Mouse (Mus musculus) heart, postnatal 0 days (tissue): ENCODE measurements at regions not wholly inside any gene's neighbourhood (a gene's known extent, or its start where the extent isn't known, plus 50 kb on each side); places are given as distances from the start of the nearest gene placed in this dataset.
A peak's percentile ranks its signal among the peaks of the same experiment; 100 is the strongest.

Experiments
- ATAC-seq: fragments of 200-750 bp; cut with Nextera tagmentation; 2 replicates; pipeline ENCODE4 v1.8.0; 2017; ENCODE audit warnings: low read depth, moderate number of reproducible peaks, moderate library complexity; ENCODE audit not compliant: insufficient read depth
- DNase-seq: peaks from one replicate; pipeline ENCODE4 v3.0.0-alpha.2; 2016; ENCODE audit warnings: low spot score
- H3K27ac ChIP-seq: fragments of 300-500 bp; sonication (generic); 2 replicates; pipeline ENCODE4 v1.5.1; 2014; ENCODE audit warnings: low read depth, mild to moderate bottlenecking
- H3K27me3 ChIP-seq: fragments of 300-500 bp; sonication (generic); 2 replicates; pipeline ENCODE4 v1.6.1; 2014; ENCODE audit warnings: low read length, mixed read lengths; ENCODE audit not compliant: control insufficient read depth, insufficient read depth
- H3K36me3 ChIP-seq: fragments of 300-500 bp; sonication (generic); replicated peaks from 2 replicates; pipeline ENCODE4 v1.6.1; 2014; ENCODE audit warnings: low read length, mixed read lengths; ENCODE audit not compliant: control insufficient read depth, insufficient read depth
- H3K4me1 ChIP-seq: fragments of 300-500 bp; sonication (generic); 2 replicates; pipeline ENCODE4 v1.6.1; 2014; ENCODE audit warnings: antibody characterized with exemption; ENCODE audit not compliant: control insufficient read depth, insufficient read depth
- H3K4me2 ChIP-seq: fragments of 300-500 bp; sonication (generic); 2 replicates; pipeline ENCODE4 v1.6.1; 2014; ENCODE audit warnings: low read depth, mild to moderate bottlenecking, low read length, moderate library complexity
- H3K4me3 ChIP-seq: fragments of 300-500 bp; sonication (generic); 2 replicates; pipeline ENCODE4 v1.5.1; 2014; ENCODE audit warnings: low read depth, low read length
- H3K9ac ChIP-seq: fragments of 300-500 bp; sonication (generic); replicated peaks from 2 replicates; pipeline ENCODE4 v1.6.1; 2014; ENCODE audit warnings: low read depth, low read length, mixed read lengths
- H3K9me3 ChIP-seq: fragments of 300-500 bp; sonication (generic); replicated peaks from 2 replicates; pipeline ENCODE4 v1.6.1; 2016; ENCODE audit warnings: low read length; ENCODE audit not compliant: control insufficient read depth
- CTCF ChIP-seq: IDR thresholded peaks from 2 replicates; pipeline ENCODE4 v1.5.1; 2016; ENCODE audit warnings: antibody characterized with exemption, control low read depth, low read depth
- EP300 ChIP-seq: IDR thresholded peaks from 2 replicates; pipeline ENCODE4 v1.6.1; 2016; ENCODE audit warnings: antibody characterized with exemption, low read depth
- WGBS: fragments of 180-500 bp; shearing (Covaris S2); extraction: QIAGEN DNeasy Blood & Tissue Kit; methylation state at CpG from one replicate; pipeline ENCODE4 v1.1.7; 2014; 5-methylcytosine and 5-hydroxymethylcytosine counted together

DNA sequence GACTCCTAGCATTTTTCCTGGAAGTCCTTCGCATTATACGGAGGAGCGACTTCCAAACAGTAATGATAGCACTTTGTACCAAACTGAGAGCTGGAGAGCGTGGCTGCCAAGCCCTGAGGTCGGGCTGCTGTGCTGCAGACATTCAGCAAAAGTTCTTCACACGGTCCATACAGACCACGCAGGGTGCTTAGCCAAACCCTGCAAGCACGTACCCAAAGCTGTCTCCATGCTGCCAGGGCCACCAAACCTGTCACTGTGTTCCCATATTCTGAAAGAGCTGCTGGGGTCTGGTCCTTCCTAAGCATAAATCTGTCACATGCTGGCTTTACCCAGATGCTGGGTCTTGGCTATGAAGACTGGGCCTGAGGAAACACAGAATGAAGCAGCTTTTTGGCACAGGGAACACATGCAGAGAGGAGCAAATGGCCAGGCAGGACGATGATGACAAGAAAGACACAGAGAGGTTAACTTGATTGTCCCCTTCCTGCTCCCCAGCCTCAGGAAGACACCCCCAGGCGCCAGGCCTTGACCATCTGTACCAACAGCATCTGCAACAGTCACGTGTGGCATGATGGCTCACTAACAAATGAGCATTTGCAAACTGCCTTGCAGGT is 354.0 kb upstream of the Nfe2l3 start:
- Histone ChIP-seq H3K4me1 (0 out of 2 replicates have a peak, but pooled peaks cover 10% of the 10 kb centered on the region), H3K27ac (0 out of 2 replicates have a peak overlapping the region, but pooled peaks have one; percentile 35), H3K9me3 (no peaks in the 10 kb centered on the region), H3K36me3 (no peaks in the 10 kb centered on the region), H3K4me2 (peak overlapping the region; percentile 30; the same call in 1 of the 2 replicates), H3K9ac (no peak overlapping the region), H3K4me3 (no peak overlapping the region), H3K27me3 (no peaks in the 10 kb centered on the region)
- TF ChIP-seq EP300 (no peak), CTCF (no peak)
- 59% methylated on average over 11 of the region's 11 CpGs for WGBS
- ATAC-seq: no peak
- no peak for DNase-seq

DNA sequence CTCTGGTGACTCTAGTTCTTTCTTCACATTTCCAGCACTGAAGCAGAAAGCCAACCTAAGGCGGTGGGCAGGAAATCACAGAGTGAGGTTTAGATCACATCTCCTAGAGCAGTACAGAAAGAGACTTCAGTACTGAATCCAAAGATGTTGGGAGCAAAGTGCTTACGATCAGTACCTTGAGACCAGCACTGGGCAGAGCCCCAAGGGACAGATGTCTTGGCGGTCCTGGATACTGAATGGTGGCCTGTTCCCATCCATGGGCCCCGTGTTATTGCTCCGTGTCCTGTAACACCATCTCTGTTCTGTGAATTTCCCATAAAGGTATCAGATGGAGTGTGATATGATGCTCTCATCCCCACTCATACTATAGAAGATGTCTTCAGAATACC is 353.5 kb upstream of the Nfe2l3 start:
- ATAC-seq: no peak
- no peak overlapping the region for H3K4me3 ChIP-seq
- TF ChIP-seq EP300: no peak
- no peak for TF ChIP-seq CTCF
- no peaks in the 10 kb centered on the region for H3K36me3 ChIP-seq
- H3K4me1 ChIP-seq: 0 out of 2 replicates have a peak, but pooled peaks cover 10% of the 10 kb centered on the region
- WGBS: 92% methylated on average over 5 of the region's 5 CpGs
- H3K4me2 ChIP-seq: no peak overlapping the region
- no peak overlapping the region for H3K27ac ChIP-seq
- H3K27me3 ChIP-seq: no peaks in the 10 kb centered on the region
- no peak overlapping the region for H3K9ac ChIP-seq
- no peaks in the 10 kb centered on the region for H3K9me3 ChIP-seq
- DNase-seq: no peak

DNA sequence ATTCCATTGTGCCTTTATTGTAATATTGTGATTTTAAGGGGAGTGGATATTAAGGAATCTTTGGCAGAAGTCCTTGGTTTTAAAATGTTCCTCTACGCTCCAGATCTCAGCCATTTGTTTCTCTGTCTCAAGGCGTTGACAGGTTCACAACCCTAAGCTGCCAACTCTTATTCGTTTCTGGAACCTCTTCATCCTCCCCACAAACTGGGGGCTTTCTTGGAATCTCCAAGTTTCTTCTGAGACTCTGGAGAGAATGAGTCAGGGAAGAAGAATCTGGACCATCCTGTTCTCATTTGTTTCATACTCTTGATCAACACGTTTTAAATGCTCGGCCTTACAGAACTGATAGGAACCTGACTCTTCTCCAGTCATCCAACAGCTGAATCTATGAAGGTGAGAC is 351.4 kb upstream of the Nfe2l3 start:
- 0 out of 2 replicates have a peak overlapping the region, but pooled peaks have one; percentile 43 for H3K27ac ChIP-seq
- no peaks in the 10 kb centered on the region for H3K27me3 ChIP-seq
- no peaks in the 10 kb centered on the region for H3K9me3 ChIP-seq
- ATAC-seq (no peak), DNase-seq (peak; percentile 19)
- 0 out of 2 replicates have a peak, but pooled peaks cover 10% of the 10 kb centered on the region for H3K4me1 ChIP-seq
- H3K36me3 ChIP-seq: no peaks in the 10 kb centered on the region
- 65% methylated on average over 5 of the region's 5 CpGs for WGBS
- TF ChIP-seq CTCF: no peak
- no peak overlapping the region for H3K4me2 ChIP-seq
- H3K9ac ChIP-seq: no peak overlapping the region
- no peak overlapping the region for H3K4me3 ChIP-seq

DNA sequence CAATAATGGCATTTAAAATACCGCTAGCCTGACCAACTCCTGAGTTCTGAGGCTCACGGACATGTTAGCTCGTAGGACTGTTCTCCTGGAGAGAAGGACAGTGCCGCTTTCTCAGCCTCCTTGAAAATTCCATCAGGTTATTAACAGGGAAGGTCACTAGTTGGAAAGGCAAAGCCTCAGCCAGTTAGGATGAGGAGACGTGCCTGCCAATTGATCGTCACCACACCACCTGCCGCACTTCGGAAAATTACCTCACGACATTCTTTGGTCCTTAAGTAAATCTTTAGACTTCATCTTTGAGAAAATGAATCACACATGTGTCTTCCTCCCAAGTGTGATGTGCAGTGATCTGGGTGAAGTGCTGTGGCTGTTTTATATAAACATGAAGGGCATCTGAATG is 347.8 kb upstream of the Nfe2l3 start:
- H3K4me2 ChIP-seq: no peak overlapping the region
- WGBS: 75% methylated on average over 9 of the region's 9 CpGs
- no peak for TF ChIP-seq CTCF
- no peak for TF ChIP-seq EP300

DNA sequence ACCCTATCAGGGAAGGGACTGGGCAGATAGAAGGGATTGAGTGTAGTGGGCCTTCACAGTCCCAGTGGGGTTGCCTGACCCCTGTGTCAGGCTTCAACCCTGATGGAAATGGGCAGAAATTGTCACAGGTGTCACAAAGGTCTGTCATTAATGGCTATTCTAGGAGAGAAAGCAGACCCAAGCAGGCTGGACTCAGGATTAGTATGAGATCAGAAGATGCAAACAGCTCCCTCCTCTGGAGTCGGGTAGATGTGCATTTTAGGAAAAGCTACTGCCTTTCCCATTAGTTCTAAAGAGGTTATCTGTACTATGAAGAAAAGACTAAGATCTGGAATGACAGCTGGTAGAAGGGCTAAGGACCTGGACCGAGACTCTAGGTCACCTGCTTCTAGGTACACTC is 346.9 kb upstream of the Nfe2l3 start:
- H3K4me1 ChIP-seq: no peaks in the 10 kb centered on the region
- H3K9ac ChIP-seq: no peak overlapping the region
- no peak overlapping the region for H3K27ac ChIP-seq
- no peaks in the 10 kb centered on the region for H3K27me3 ChIP-seq
- no peak overlapping the region for H3K4me3 ChIP-seq
- DNase-seq (no peak), ATAC-seq (no peak)
- no peak overlapping the region for H3K4me2 ChIP-seq
- H3K9me3 ChIP-seq: no peaks in the 10 kb centered on the region
- H3K36me3 ChIP-seq: no peaks in the 10 kb centered on the region
- 41% methylated on average over 2 of the region's 2 CpGs for WGBS
- TF ChIP-seq CTCF (no peak), EP300 (no peak)

More for the DNA sequence above, 347.8 kb upstream of the Nfe2l3 start:
- Histone ChIP-seq H3K27ac (no peak overlapping the region), H3K9me3 (no peaks in the 10 kb centered on the region), H3K9ac (no peak overlapping the region), H3K36me3 (no peaks in the 10 kb centered on the region), H3K4me1 (no peaks in the 10 kb centered on the region), H3K4me3 (no peak overlapping the region), H3K27me3 (no peaks in the 10 kb centered on the region)
- no peak for ATAC-seq
- no peak for DNase-seq

DNA sequence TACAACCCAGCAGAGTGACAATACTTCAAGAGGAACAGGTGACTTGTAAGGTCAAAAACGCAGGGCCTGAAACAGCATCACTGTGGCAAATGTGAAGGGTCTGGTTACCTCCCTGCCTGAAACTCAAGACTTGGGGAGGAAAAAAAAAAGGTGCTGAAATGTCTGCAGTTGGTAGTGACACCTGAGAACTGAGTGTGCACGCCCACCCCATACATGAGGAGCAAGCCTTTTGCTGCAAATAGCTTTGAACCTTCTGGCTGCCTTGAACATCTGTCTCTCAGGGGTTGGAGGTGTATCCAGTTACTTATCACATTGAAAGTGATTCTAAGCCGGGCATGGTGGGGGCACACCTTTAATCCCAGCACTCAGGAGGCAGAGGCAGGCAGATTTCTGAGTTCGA is 346.1 kb upstream of the Nfe2l3 start:
- WGBS: 72% methylated on average over 4 of the region's 4 CpGs
- TF ChIP-seq EP300: no peak
- no peak for TF ChIP-seq CTCF
- ATAC-seq (no peak), DNase-seq (no peak)
- Histone ChIP-seq H3K9ac (no peak overlapping the region), H3K9me3 (no peaks in the 10 kb centered on the region), H3K27ac (no peak overlapping the region), H3K36me3 (no peaks in the 10 kb centered on the region), H3K4me1 (no peaks in the 10 kb centered on the region), H3K27me3 (no peaks in the 10 kb centered on the region), H3K4me3 (no peak overlapping the region), H3K4me2 (no peak overlapping the region)
